Mouse (Mus musculus) midbrain, embryonic 15.5 days (tissue): ENCODE measurements around the gene Rrp1. TPM values are rescaled to one million over a fixed set of nuclear protein-coding genes. Genes with fewer than 3 reads are reported as not detected.

Experiments used
- ATAC-seq: fragments of 200-750 bp; cut with Nextera tagmentation; replicated peaks from 2 replicates; pipeline ENCODE4 v1.8.0; 2017; ENCODE audit warnings: moderate TSS enrichment
- H3K27ac ChIP-seq: fragments of 300-500 bp; sonication (generic); 2 replicates; pipeline ENCODE4 v1.5.1; 2015; ENCODE audit warnings: mild to moderate bottlenecking, inconsistent platforms
- H3K27me3 ChIP-seq: fragments of 300-500 bp; sonication (generic); replicated peaks from 2 replicates; pipeline ENCODE4 v1.6.1; 2015; ENCODE audit warnings: inconsistent platforms
- H3K36me3 ChIP-seq: fragments of 300-500 bp; sonication (generic); replicated peaks from 2 replicates; pipeline ENCODE4 v1.6.1; 2015; ENCODE audit warnings: inconsistent platforms
- H3K4me1 ChIP-seq: fragments of 300-500 bp; sonication (generic); 2 replicates; pipeline ENCODE4 v1.6.1; 2015; ENCODE audit warnings: inconsistent platforms
- H3K4me2 ChIP-seq: fragments of 300-500 bp; sonication (generic); 2 replicates; pipeline ENCODE4 v1.6.1; 2015; ENCODE audit warnings: inconsistent platforms, mild to moderate bottlenecking, moderate library complexity
- H3K4me3 ChIP-seq: fragments of 300-500 bp; sonication (generic); 2 replicates; pipeline ENCODE4 v1.5.1; 2015; ENCODE audit warnings: mild to moderate bottlenecking, inconsistent platforms
- H3K9ac ChIP-seq: fragments of 300-500 bp; sonication (generic); 2 replicates; pipeline ENCODE4 v1.6.1; 2015; ENCODE audit warnings: mild to moderate bottlenecking, inconsistent platforms
- H3K9me3 ChIP-seq: fragments of 300-500 bp; sonication (generic); 2 replicates; pipeline ENCODE4 v1.6.1; 2016; ENCODE audit warnings: inconsistent platforms
- WGBS: fragments of 180-500 bp; shearing (Covaris S2); methylation state at CpG from one replicate; pipeline ENCODE4 v1.1.7; 2015; ENCODE audit warnings: mixed read lengths; 5-methylcytosine and 5-hydroxymethylcytosine counted together
- polyA plus RNA-seq: library from polyadenylated mRNA; unstranded; fragments of >200 nt; fragmentation: Nextera tagmentation; extraction: Ambion mirVana; gene quantifications from 2 replicates; pipeline ENCODE4 v1.2.1, GENCODE M21; 2015

The Rrp1 gene
- polyA plus RNA-seq, 1 experiment from 2014 or later = 419 TPM

GRCm38 (mm10) chr10:78441606-78442005 lies 28.8 kb upstream of the Rrp1 start:
- Histone ChIP-seq H3K4me1 (no peaks in the 10 kb centered on the region), H3K27me3 (no peaks in the 10 kb centered on the region), H3K9ac (no peak overlapping the region), H3K9me3 (no peaks in the 10 kb centered on the region), H3K4me2 (no peak overlapping the region), H3K27ac (no peak overlapping the region), H3K4me3 (no peak overlapping the region), H3K36me3 (peaks cover 12% of the 10 kb centered on the region; the same call in 1 of the 2 replicates)
- WGBS = 82% methylated on average over 5 of the region's 5 CpGs
- ATAC-seq = no peak

- no peak for ATAC-seq
- Histone ChIP-seq H3K36me3 (peaks cover 12% of the 10 kb centered on the region; the same call in 1 of the 2 replicates), H3K4me1 (no peaks in the 10 kb centered on the region), H3K27ac (no peak overlapping the region), H3K27me3 (no peaks in the 10 kb centered on the region), H3K4me2 (no peak overlapping the region), H3K9me3 (no peaks in the 10 kb centered on the region), H3K4me3 (no peak overlapping the region), H3K9ac (no peak overlapping the region)
- WGBS = 66% methylated on average over 9 of the region's 9 CpGs
Observed at GRCm38 (mm10) chr10:78440812-78441211, 28.0 kb upstream of the Rrp1 start.

GRCm38 (mm10) chr10:78439990-78440389 lies 27.1 kb upstream of the Rrp1 start:
- Histone ChIP-seq H3K4me2 (no peak overlapping the region), H3K27me3 (no peaks in the 10 kb centered on the region), H3K4me3 (no peak overlapping the region), H3K4me1 (no peaks in the 10 kb centered on the region), H3K9ac (no peak overlapping the region), H3K27ac (no peak overlapping the region), H3K36me3 (peaks cover 12% of the 10 kb centered on the region; the same call in 1 of the 2 replicates), H3K9me3 (no peaks in the 10 kb centered on the region)
- ATAC-seq = no peak
- WGBS = 87% methylated on average over 7 of the region's 7 CpGs

GRCm38 (mm10) chr10:78439550-78439949 lies 26.7 kb upstream of the Rrp1 start:
- Histone ChIP-seq H3K9ac (no peak overlapping the region), H3K9me3 (no peaks in the 10 kb centered on the region), H3K27me3 (no peaks in the 10 kb centered on the region), H3K36me3 (peaks cover 12% of the 10 kb centered on the region; the same call in 1 of the 2 replicates), H3K4me3 (no peak overlapping the region), H3K4me1 (no peaks in the 10 kb centered on the region), H3K27ac (no peak overlapping the region), H3K4me2 (no peak overlapping the region)
- no peak for ATAC-seq
- 66% methylated on average over 5 of the region's 5 CpGs for WGBS

GRCm38 (mm10) chr10:78438094-78438493 lies 25.3 kb upstream of the Rrp1 start:
- Histone ChIP-seq H3K4me2 (no peak overlapping the region), H3K4me1 (no peaks in the 10 kb centered on the region), H3K36me3 (peaks cover 6% of the 10 kb centered on the region; the same call in 1 of the 2 replicates), H3K27ac (no peak overlapping the region; the same call in 1 of the 2 replicates), H3K27me3 (no peaks in the 10 kb centered on the region), H3K9ac (no peak overlapping the region), H3K4me3 (no peak overlapping the region), H3K9me3 (no peaks in the 10 kb centered on the region)
- 12% methylated on average over 5 of the region's 5 CpGs for WGBS
- peak; percentile 26 for ATAC-seq

GRCm38 (mm10) chr10:78432853-78433252 lies 20.0 kb upstream of the Rrp1 start:
- Histone ChIP-seq H3K4me1 (no peaks in the 10 kb centered on the region), H3K9me3 (no peaks in the 10 kb centered on the region), H3K4me2 (no peak overlapping the region), H3K36me3 (peaks cover 9% of the 10 kb centered on the region), H3K27me3 (no peaks in the 10 kb centered on the region), H3K4me3 (no peak overlapping the region), H3K9ac (no peak overlapping the region), H3K27ac (no peak overlapping the region)
- 72% methylated on average over 3 of the region's 3 CpGs for WGBS
- no peak for ATAC-seq

GRCm38 (mm10) chr10:78429776-78430175 lies 16.9 kb upstream of the Rrp1 start:
- H3K36me3 ChIP-seq = peaks cover 14% of the 10 kb centered on the region
- H3K9me3 ChIP-seq = no peaks in the 10 kb centered on the region
- ATAC-seq = no peak
- no peak overlapping the region for H3K27ac ChIP-seq
- peaks cover 16% of the 10 kb centered on the region for H3K4me1 ChIP-seq
- no peak overlapping the region for H3K4me3 ChIP-seq
- H3K27me3 ChIP-seq = no peaks in the 10 kb centered on the region
- no peak overlapping the region for H3K9ac ChIP-seq
- 92% methylated on average over 2 of the region's 2 CpGs for WGBS
- H3K4me2 ChIP-seq = no peak overlapping the region

- Histone ChIP-seq H3K9ac (no peak overlapping the region), H3K9me3 (no peaks in the 10 kb centered on the region), H3K4me3 (no peak overlapping the region), H3K27ac (no peak overlapping the region), H3K27me3 (no peaks in the 10 kb centered on the region), H3K4me1 (peaks cover 16% of the 10 kb centered on the region), H3K36me3 (peaks cover 14% of the 10 kb centered on the region), H3K4me2 (no peak overlapping the region)
- no peak for ATAC-seq
- WGBS = 90% methylated on average over 5 of the region's 5 CpGs
Observed at GRCm38 (mm10) chr10:78429180-78429579, 16.3 kb upstream of the Rrp1 start.

GRCm38 (mm10) chr10:78428070-78428469 lies 15.2 kb upstream of the Rrp1 start:
- H3K4me1 ChIP-seq = peaks cover 16% of the 10 kb centered on the region
- ATAC-seq = no peak
- WGBS = 93% methylated on average over 11 of the region's 11 CpGs

GRCm38 (mm10) chr10:78426117-78426735 lies 13.4 kb upstream of the Rrp1 start:
- Histone ChIP-seq H3K9me3 (no peaks in the 10 kb centered on the region), H3K4me2 (peak overlapping the region; percentile 71), H3K27me3 (no peaks in the 10 kb centered on the region), H3K27ac (peak overlapping the region; percentile 72), H3K9ac (peak overlapping the region; percentile 89), H3K4me1 (peaks cover 16% of the 10 kb centered on the region), H3K36me3 (peaks cover 14% of the 10 kb centered on the region), H3K4me3 (peak overlapping the region; percentile 75)
- WGBS = 51% methylated on average over 6 of the region's 6 CpGs
- ATAC-seq = peak; percentile 10

More at GRCm38 (mm10) chr10:78428070-78428469, 15.2 kb upstream of the Rrp1 start:
- Histone ChIP-seq H3K36me3 (peaks cover 14% of the 10 kb centered on the region), H3K4me3 (no peak overlapping the region), H3K9me3 (no peaks in the 10 kb centered on the region), H3K27me3 (no peaks in the 10 kb centered on the region), H3K4me2 (no peak overlapping the region), H3K9ac (no peak overlapping the region), H3K27ac (no peak overlapping the region)

- Histone ChIP-seq H3K27ac (peak within 1 kb of the TSS; percentile 72), H3K27me3 (no peaks in the 10 kb centered on the region), H3K36me3 (peaks cover 14% of the 10 kb centered on the region), H3K9me3 (no peaks in the 10 kb centered on the region), H3K4me2 (peak within 1 kb of the TSS; percentile 71), H3K9ac (peak within 1 kb of the TSS; percentile 89), H3K4me1 (peaks cover 16% of the 10 kb centered on the region), H3K4me3 (peak within 1 kb of the TSS; percentile 75)
- WGBS = under 1% methylated on average over 40 of the region's 40 CpGs
- peak; percentile 96 for ATAC-seq
Observed at GRCm38 (mm10) chr10:78425181-78426041, 12.6 kb upstream of the Rrp1 start, which contains the start of gene Cstb. Gene Cstb (plus strand): TSS chr10:78425669.

- ATAC-seq = no peak
- Histone ChIP-seq H3K9me3 (no peaks in the 10 kb centered on the region), H3K27ac (no peak overlapping the region), H3K4me3 (no peak overlapping the region), H3K36me3 (peaks cover 3% of the 10 kb centered on the region; the same call in 1 of the 2 replicates), H3K9ac (no peak overlapping the region), H3K27me3 (no peaks in the 10 kb centered on the region), H3K4me1 (peaks cover 16% of the 10 kb centered on the region), H3K4me2 (no peak overlapping the region)
- 90% methylated on average over 3 of the region's 3 CpGs for WGBS
Observed at GRCm38 (mm10) chr10:78422614-78423013, 9.8 kb upstream of the Rrp1 start.
